Mouse (Mus musculus) hindbrain, postnatal 0 days (tissue): ENCODE results near the gene Fam25c. TPM values are rescaled to one million over a fixed set of nuclear protein-coding genes. Genes with fewer than 3 reads are reported as not detected.

Source experiments
- ATAC-seq: fragments of 200-750 bp; cut with Nextera tagmentation; 2 replicates; pipeline ENCODE4 v1.8.0; 2017; ENCODE audit warnings: mild to moderate bottlenecking, moderate TSS enrichment, moderate library complexity
- DNase-seq: peaks from one replicate; pipeline ENCODE4 v3.0.0-alpha.2; 2015; ENCODE audit warnings: low spot score
- H3K27ac ChIP-seq: fragments of 300-500 bp; sonication (generic); 2 replicates; pipeline ENCODE4 v1.5.1; 2014; ENCODE audit warnings: mild to moderate bottlenecking
- H3K27me3 ChIP-seq: fragments of 300-500 bp; sonication (generic); 2 replicates; pipeline ENCODE4 v1.6.1; 2014; ENCODE audit warnings: low read length, mixed read lengths; ENCODE audit not compliant: insufficient read depth
- H3K36me3 ChIP-seq: fragments of 300-500 bp; sonication (generic); 2 replicates; pipeline ENCODE4 v1.6.1; 2014; ENCODE audit warnings: low read length, mixed read lengths; ENCODE audit not compliant: insufficient read depth
- H3K4me1 ChIP-seq: fragments of 300-500 bp; sonication (generic); 2 replicates; pipeline ENCODE4 v1.6.1; 2014; ENCODE audit warnings: antibody characterized with exemption, low read length, mixed read lengths; ENCODE audit not compliant: insufficient read depth
- H3K4me2 ChIP-seq: fragments of 300-500 bp; sonication (generic); 2 replicates; pipeline ENCODE4 v1.6.1; 2014; ENCODE audit warnings: low read depth, mild to moderate bottlenecking, low read length, moderate library complexity, mixed read lengths
- H3K4me3 ChIP-seq: fragments of 300-500 bp; sonication (generic); 2 replicates; pipeline ENCODE4 v1.5.1; 2014; ENCODE audit warnings: low read length
- H3K9ac ChIP-seq: fragments of 300-500 bp; sonication (generic); replicated peaks from 2 replicates; pipeline ENCODE4 v1.6.1; 2014; ENCODE audit warnings: mild to moderate bottlenecking, low read length, moderate library complexity, mixed read lengths
- H3K9me3 ChIP-seq: fragments of 300-500 bp; sonication (generic); 2 replicates; pipeline ENCODE4 v1.6.1; 2016; ENCODE audit warnings: low read length, mixed read lengths
- CTCF ChIP-seq: IDR thresholded peaks from 2 replicates; pipeline ENCODE4 v1.5.1; 2016; ENCODE audit warnings: antibody characterized with exemption, control low read depth, low read depth
- WGBS: fragments of 180-500 bp; shearing (Covaris S2); extraction: QIAGEN DNeasy Blood & Tissue Kit; methylation state at CpG from one replicate; pipeline ENCODE4 v1.1.7; 2014; 5-methylcytosine and 5-hydroxymethylcytosine counted together
- polyA plus RNA-seq: library from polyadenylated mRNA; unstranded; fragments of >200 nt; fragmentation: Nextera tagmentation; extraction: Ambion mirVana; gene quantifications from 2 replicates; pipeline ENCODE4 v1.2.1, GENCODE M21; 2015
- total RNA-seq: library from RNA; depleted of rRNA; stranded (reverse); fragments of >200 nt; gene quantifications from 2 replicates; pipeline ENCODE4 v1.2.3, GENCODE M21; 2014; rRNA removed

Gene Fam25c
- total and polyA plus RNA-seq, 2 experiments from 2014 or later: not detected

- Histone ChIP-seq H3K27ac (peak overlapping the region; percentile 93), H3K9me3 (no peaks in the 10 kb centered on the region), H3K36me3 (no peaks in the 10 kb centered on the region), H3K4me1 (no peaks in the 10 kb centered on the region), H3K9ac (peak overlapping the region; percentile 97), H3K4me3 (peak overlapping the region; percentile 82), H3K4me2 (peak overlapping the region; percentile 72), H3K27me3 (no peaks in the 10 kb centered on the region)
- ATAC-seq: peak; percentile 24
- peak; percentile 40 for DNase-seq
- WGBS: under 1% methylated on average over 45 of the region's 47 CpGs
- no peak for TF ChIP-seq CTCF
These were observed 44.1 kb downstream of the Fam25c start for GRCm38 (mm10) chr14:34311021-34311631.

DNA sequence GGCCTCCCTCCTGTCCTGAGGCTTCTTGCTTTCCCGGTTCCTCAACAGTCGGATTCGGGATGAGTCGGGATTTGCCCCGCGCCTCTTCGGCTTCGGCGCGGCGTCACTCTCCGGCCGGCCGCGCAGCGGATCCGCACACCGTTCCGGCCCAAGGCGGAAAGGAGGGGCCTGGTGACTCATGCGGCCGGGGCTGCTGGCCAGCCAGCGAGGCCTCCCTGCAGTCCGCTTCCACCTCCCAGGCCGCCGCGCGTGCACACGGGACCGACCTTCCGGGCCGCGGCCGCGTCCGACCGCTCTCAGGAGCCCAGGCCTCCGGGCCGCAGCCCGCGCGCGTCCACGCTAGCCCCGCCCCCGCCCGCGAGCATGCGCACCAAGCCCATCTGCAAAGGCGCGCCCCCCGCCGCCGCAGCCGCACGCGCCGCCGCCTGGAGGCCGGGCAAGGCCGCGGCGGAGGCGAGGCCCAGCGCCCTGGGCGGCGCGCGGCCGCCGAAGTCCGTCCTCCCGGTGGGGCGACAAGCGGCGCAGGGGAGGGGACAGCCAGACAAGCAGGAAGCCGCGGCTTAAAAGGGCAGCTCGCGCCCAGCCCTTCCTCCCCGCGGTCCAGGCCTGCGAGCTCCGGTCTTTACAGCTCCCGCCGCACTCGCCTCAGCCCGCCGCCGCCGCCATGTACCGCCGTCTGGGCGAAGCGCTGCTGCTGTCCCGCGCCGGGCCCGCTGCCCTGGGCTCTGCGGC lies 44.8 kb downstream of the Fam25c start, which contains the start of the genes Shld2 and Glud1:
Shld2 (minus strand) TSS at position 260 of the 732 bp plus-strand sequence.
Glud1 (plus strand) TSS at position 494 of the 732 bp plus-strand sequence.
- peak; percentile 97 for ATAC-seq
- WGBS: 2% methylated on average over 77 of the region's 100 CpGs

GRCm38 (mm10) chr14:34309907-34310233 lies 45.4 kb downstream of the Fam25c start:
- ATAC-seq (no peak), DNase-seq (no peak)
- Histone ChIP-seq H3K27me3 (no peaks in the 10 kb centered on the region), H3K4me1 (no peaks in the 10 kb centered on the region), H3K9ac (peak overlapping the region; percentile 97), H3K36me3 (no peaks in the 10 kb centered on the region), H3K27ac (peak overlapping the region; percentile 93), H3K9me3 (no peaks in the 10 kb centered on the region), H3K4me3 (peak overlapping the region; percentile 82), H3K4me2 (peak overlapping the region; percentile 72)
- WGBS: 11% methylated on average over 5 of the region's 5 CpGs
- TF ChIP-seq CTCF: no peak

More for the DNA sequence above, 44.8 kb downstream of the Fam25c start, which contains the start of the genes Shld2 and Glud1:
- H3K9ac ChIP-seq: peak within 1 kb of the TSS; percentile 97
- no peaks in the 10 kb centered on the region for H3K9me3 ChIP-seq
- H3K4me2 ChIP-seq: peak within 1 kb of the TSS; percentile 72
- DNase-seq: peak; percentile 96
- TF ChIP-seq CTCF: no peak
- no peaks in the 10 kb centered on the region for H3K4me1 ChIP-seq
- H3K36me3 ChIP-seq: no peaks in the 10 kb centered on the region
- peak within 1 kb of the TSS; percentile 93 for H3K27ac ChIP-seq
- H3K27me3 ChIP-seq: no peaks in the 10 kb centered on the region
- peak within 1 kb of the TSS; percentile 82 for H3K4me3 ChIP-seq

DNA sequence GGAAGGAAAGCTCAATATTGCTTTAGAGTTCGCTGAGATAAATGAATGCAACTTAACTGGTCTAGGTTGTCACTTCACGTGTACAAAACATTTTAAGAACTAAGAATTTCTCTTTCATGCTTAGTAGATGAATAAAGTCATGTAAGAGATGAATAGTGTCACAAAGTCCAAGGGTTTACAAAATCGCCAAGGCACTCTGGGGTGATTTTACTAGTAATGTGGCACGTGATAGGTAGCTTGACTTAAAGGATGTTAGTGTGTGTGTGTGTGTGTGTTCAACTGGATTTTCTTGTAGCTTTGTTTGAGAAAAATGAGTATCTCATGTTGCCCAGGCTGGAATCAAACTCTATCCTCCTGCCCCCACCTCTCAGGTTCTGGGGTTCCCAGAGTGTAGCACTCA lies 46.0 kb downstream of the Fam25c start:
- ATAC-seq (no peak), DNase-seq (no peak)
- TF ChIP-seq CTCF: no peak
- Histone ChIP-seq H3K4me2 (no peak overlapping the region), H3K27me3 (no peaks in the 10 kb centered on the region), H3K9me3 (no peaks in the 10 kb centered on the region), H3K36me3 (no peaks in the 10 kb centered on the region), H3K27ac (no peak overlapping the region), H3K4me3 (no peak overlapping the region), H3K4me1 (no peaks in the 10 kb centered on the region), H3K9ac (no peak overlapping the region)
- WGBS: 93% methylated on average over 4 of the region's 4 CpGs

GRCm38 (mm10) chr14:34303265-34303680 lies 52.0 kb downstream of the Fam25c start:
- no peak overlapping the region for H3K4me3 ChIP-seq
- WGBS: 46% methylated on average over 5 of the region's 5 CpGs
- no peaks in the 10 kb centered on the region for H3K36me3 ChIP-seq
- DNase-seq (no peak), ATAC-seq (no peak)
- H3K4me2 ChIP-seq: no peak overlapping the region
- H3K27me3 ChIP-seq: no peaks in the 10 kb centered on the region
- no peaks in the 10 kb centered on the region for H3K4me1 ChIP-seq
- no peak for TF ChIP-seq CTCF
- no peaks in the 10 kb centered on the region for H3K9me3 ChIP-seq
- H3K9ac ChIP-seq: no peak overlapping the region
- H3K27ac ChIP-seq: no peak overlapping the region; the same call in 1 of the 2 replicates

DNA sequence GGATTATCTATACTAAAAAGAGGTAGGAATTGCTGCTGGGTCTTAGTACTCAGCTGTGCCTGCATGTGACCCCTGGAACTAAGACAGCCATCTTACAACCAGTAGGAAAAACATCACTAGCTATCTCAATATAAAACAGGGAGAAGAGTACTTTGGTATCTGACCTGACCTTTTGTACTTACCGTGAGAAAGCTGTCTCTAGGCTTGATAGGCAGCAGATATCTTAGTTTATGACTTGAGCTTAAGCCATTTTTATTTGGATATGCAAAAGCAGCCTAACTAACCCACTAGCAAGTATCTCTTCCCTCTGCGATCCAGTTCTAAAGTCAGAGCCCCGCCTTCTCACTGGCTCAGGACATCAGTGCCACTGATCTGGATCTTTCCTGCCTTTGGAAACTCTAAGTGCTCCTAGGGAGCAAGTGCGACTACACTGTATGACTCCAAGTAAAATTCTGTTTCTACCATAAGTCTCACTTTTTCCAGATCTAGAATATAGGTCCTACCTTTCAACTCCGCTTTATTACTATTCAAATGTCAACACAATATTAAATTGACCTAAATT lies 52.5 kb downstream of the Fam25c start:
- DNase-seq: no peak
- H3K4me1 ChIP-seq: no peaks in the 10 kb centered on the region
- TF ChIP-seq CTCF: no peak
- no peaks in the 10 kb centered on the region for H3K36me3 ChIP-seq
- no peak overlapping the region for H3K4me2 ChIP-seq
- no peak overlapping the region for H3K4me3 ChIP-seq
- H3K9ac ChIP-seq: no peak overlapping the region
- no peaks in the 10 kb centered on the region for H3K9me3 ChIP-seq
- ATAC-seq: no peak
- H3K27me3 ChIP-seq: no peaks in the 10 kb centered on the region
- H3K27ac ChIP-seq: no peak overlapping the region
- 87% methylated on average over 5 of the region's 5 CpGs for WGBS

Other genes starting within 250 kb of the Fam25c start
- 0.21 and 0.25 TPM in 2 replicates for gene Npy4r, start 202.9 kb downstream of the Fam25c start, total RNA-seq
- gene Npy4r, start 202.9 kb downstream of the Fam25c start, polyA plus RNA-seq: 0.11 and 0.24 TPM in 2 replicates
- 31.7 and 33.6 TPM in 2 replicates for gene Gprin2, start 153.8 kb downstream of the Fam25c start, total RNA-seq
- gene Gprin2, start 153.8 kb downstream of the Fam25c start, polyA plus RNA-seq: 4.3 and 8.1 TPM in 2 replicates
- 0.63 and 2.1 TPM in 2 replicates for gene Syt15, start 135.8 kb downstream of the Fam25c start, total RNA-seq
- 0.83 and 1.1 TPM in 2 replicates for gene Syt15, start 135.8 kb downstream of the Fam25c start, polyA plus RNA-seq
- 4.0 and 5.8 TPM in 2 replicates for gene Shld2, start 44.9 kb downstream of the Fam25c start, total RNA-seq
- 9.2 and 11.4 TPM in 2 replicates for gene Shld2, start 44.9 kb downstream of the Fam25c start, polyA plus RNA-seq
- 243 and 272 TPM in 2 replicates for gene Glud1, start 44.7 kb downstream of the Fam25c start, total RNA-seq
- gene Glud1, start 44.7 kb downstream of the Fam25c start, polyA plus RNA-seq: 143 and 153 TPM in 2 replicates
- 49.5 and 65.3 TPM in 2 replicates for gene Sncg, start 19.4 kb upstream of the Fam25c start, total RNA-seq
- 164 and 165 TPM in 2 replicates for gene Sncg, start 19.4 kb upstream of the Fam25c start, polyA plus RNA-seq
- gene Mmrn2, start 20.0 kb upstream of the Fam25c start, total RNA-seq: 6.8 and 8.1 TPM in 2 replicates
- 2.5 and 2.6 TPM in 2 replicates for gene Mmrn2, start 20.0 kb upstream of the Fam25c start, polyA plus RNA-seq
- gene Bmpr1a, start 147.9 kb upstream of the Fam25c start, total RNA-seq: 52.5 and 53.8 TPM in 2 replicates
- 20.6 and 21.1 TPM in 2 replicates for gene Bmpr1a, start 147.9 kb upstream of the Fam25c start, polyA plus RNA-seq
- not detected in 2 replicates for gene 9230112D13Rik, start 167.4 kb upstream of the Fam25c start, total RNA-seq
- gene 9230112D13Rik, start 167.4 kb upstream of the Fam25c start, polyA plus RNA-seq: not detected in 2 replicates
- 1.6 and 1.7 TPM in 2 replicates for gene Ldb3, start 233.2 kb upstream of the Fam25c start, total RNA-seq
- gene Ldb3, start 233.2 kb upstream of the Fam25c start, polyA plus RNA-seq: 1.3 and 1.4 TPM in 2 replicates
- not detected in 2 replicates for gene Opn4, start 244.7 kb upstream of the Fam25c start, total RNA-seq
- gene Opn4, start 244.7 kb upstream of the Fam25c start, polyA plus RNA-seq: 0.14 TPM in 1 of 2 replicates, not detected in the other